Mouse (Mus musculus) layer of hippocampus, adult 6 months (tissue): ENCODE data around the gene Traf2. TPM values are rescaled to one million over a fixed set of nuclear protein-coding genes. Genes with fewer than 3 reads are reported as not detected.

Source experiments
- long read RNA-seq, 2 experiments: library from polyadenylated mRNA; unstranded; transcript quantifications; one replicate each; pipeline ENCODE4 v2.0.0; 2019 to 2020
- polyA plus RNA-seq: library from polyadenylated mRNA; unstranded; fragments of <200 nt; fragmentation: Nextera tagmentation; gene quantifications from 2 replicates; pipeline ENCODE4 v1.2.3, GENCODE M21; 2021

Gene Traf2
- 9.9 and 10.3 TPM in 2 replicates for polyA plus RNA-seq
- long read RNA-seq, experiment 1, transcript Traf2-201 (11 exons, 3,044 nt): major isoform, 16 of 22 reads
- long read RNA-seq, experiment 1, partial matches to known transcripts: 6 of 22 reads
- long read RNA-seq, experiment 1, other reads (novel, unspliced or antisense): 0 of 22 reads
- long read RNA-seq, experiment 2, transcript Traf2-202 (11 exons, 2,151 nt): minor isoform, 8 of 121 reads
- long read RNA-seq, experiment 2, transcript Traf2-201 (11 exons, 3,044 nt): major isoform, 75 of 121 reads
- long read RNA-seq, experiment 2, partial matches to known transcripts: 32 of 121 reads
- long read RNA-seq, experiment 2, other reads (novel, unspliced or antisense): 6 of 121 reads

GRCm38 (mm10) chr2:25546811-25547491, at the start of gene Traf2:
TSS of gene Traf2 (minus strand) at chr2:25546940.

GRCm38 (mm10) chr2:25581294-25581864, 34.6 kb upstream of the Traf2 start, which contains the start of gene Ajm1:
TSS of gene Ajm1 (minus strand) at chr2:25581757.

GRCm38 (mm10) chr2:25574579-25575431, 28.1 kb upstream of the Traf2 start, which contains the start of the genes Mamdc4 and Phpt1:
TSS of gene Mamdc4 (minus strand) at chr2:25574845.
TSS of gene Phpt1 (minus strand) at chr2:25575224.

GRCm38 (mm10) chr2:25557221-25557963, 10.7 kb upstream of the Traf2 start, which contains the start of gene Edf1:
TSS of gene Edf1 (plus strand) at chr2:25557847.

GRCm38 (mm10) chr2:25501593-25502486, 44.9 kb downstream of the Traf2 start, which contains the start of gene C8g:
TSS of gene C8g (minus strand) at chr2:25501719.

GRCm38 (mm10) chr2:25500576-25501405, 45.9 kb downstream of the Traf2 start, which contains the start of gene Fbxw5:
TSS of gene Fbxw5 (plus strand) at chr2:25500750.

GRCm38 (mm10) chr2:25493476-25493961, 53.2 kb downstream of the Traf2 start, which contains the start of gene Lcn12:
TSS of gene Lcn12 (minus strand) at chr2:25493911.

GRCm38 (mm10) chr2:25469969-25470368, 76.8 kb downstream of the Traf2 start, which contains the start of gene Ptgds:
TSS of gene Ptgds (minus strand) at chr2:25470046.

Other genes with a start within 250 kb of the Traf2 start
- 101 and 125 TPM in 2 replicates for gene Grin1, start 227.8 kb downstream of the Traf2 start, polyA plus RNA-seq
- 13.0 and 18.8 TPM in 2 replicates for gene Man1b1, start 214.6 kb downstream of the Traf2 start, polyA plus RNA-seq
- gene Dpp7, start 190.6 kb downstream of the Traf2 start, polyA plus RNA-seq: 17.5 and 27.1 TPM in 2 replicates
- gene Uap1l1, start 181.3 kb downstream of the Traf2 start, polyA plus RNA-seq: 26.0 and 26.4 TPM in 2 replicates
- gene Sapcd2, start 174.6 kb downstream of the Traf2 start, polyA plus RNA-seq: 2.3 and 2.4 TPM in 2 replicates
- gene Entpd2, start 151.1 kb downstream of the Traf2 start, polyA plus RNA-seq: 21.4 and 46.8 TPM in 2 replicates
- 292 and 359 TPM in 2 replicates for gene Npdc1, start 147.6 kb downstream of the Traf2 start, polyA plus RNA-seq
- gene Fut7, start 123.7 kb downstream of the Traf2 start, polyA plus RNA-seq: 0.06 and 0.20 TPM in 2 replicates
- gene Abca2, start 118.2 kb downstream of the Traf2 start, polyA plus RNA-seq: 33.0 and 34.1 TPM in 2 replicates
- 0.70 and 9.1 TPM in 2 replicates for gene Clic3, start 90.1 kb downstream of the Traf2 start, polyA plus RNA-seq
- gene Paxx, start 85.8 kb downstream of the Traf2 start, polyA plus RNA-seq: 111 and 116 TPM in 2 replicates
- 2,394 and 5,724 TPM in 2 replicates for gene Ptgds, start 76.9 kb downstream of the Traf2 start, polyA plus RNA-seq
- gene Lcn12, start 53.0 kb downstream of the Traf2 start, polyA plus RNA-seq: not detected in 2 replicates
- gene Fbxw5, start 46.2 kb downstream of the Traf2 start, polyA plus RNA-seq: 124 and 134 TPM in 2 replicates
- gene C8g, start 45.2 kb downstream of the Traf2 start, polyA plus RNA-seq: 1.8 and 2.0 TPM in 2 replicates
- gene Edf1, start 10.9 kb upstream of the Traf2 start, polyA plus RNA-seq: 801 and 843 TPM in 2 replicates
- 25.8 and 27.1 TPM in 2 replicates for gene Mamdc4, start 27.9 kb upstream of the Traf2 start, polyA plus RNA-seq
- 151 and 165 TPM in 2 replicates for gene Phpt1, start 28.3 kb upstream of the Traf2 start, polyA plus RNA-seq
- gene Ajm1, start 34.8 kb upstream of the Traf2 start, polyA plus RNA-seq: 13.5 and 18.7 TPM in 2 replicates
- gene Rabl6, start 61.6 kb upstream of the Traf2 start, polyA plus RNA-seq: 58.2 and 69.1 TPM in 2 replicates
- 0.83 and 1.1 TPM in 2 replicates for gene Ccdc183, start 70.7 kb upstream of the Traf2 start, polyA plus RNA-seq
- gene Tmem141, start 75.1 kb upstream of the Traf2 start, polyA plus RNA-seq: 44.7 and 48.2 TPM in 2 replicates
- gene Fcna, start 81.1 kb upstream of the Traf2 start, polyA plus RNA-seq: 0.33 and 0.40 TPM in 2 replicates
- gene Lcn8, start 106.2 kb upstream of the Traf2 start, polyA plus RNA-seq: not detected in 2 replicates
- gene Lcn5, start 111.0 kb upstream of the Traf2 start, polyA plus RNA-seq: not detected in 2 replicates
- gene Lcn6, start 129.8 kb upstream of the Traf2 start, polyA plus RNA-seq: not detected in 2 replicates
- not detected in 2 replicates for gene Lcn10, start 135.8 kb upstream of the Traf2 start, polyA plus RNA-seq
- not detected in 2 replicates for gene Obp2a, start 153.1 kb upstream of the Traf2 start, polyA plus RNA-seq
- 212 and 245 TPM in 2 replicates for gene Bmyc, start 159.8 kb upstream of the Traf2 start, polyA plus RNA-seq
- gene Obp2b, start 190.1 kb upstream of the Traf2 start, polyA plus RNA-seq: not detected in 2 replicates
- not detected in 2 replicates for gene Lcn3, start 218.6 kb upstream of the Traf2 start, polyA plus RNA-seq
- gene Lcn11, start 230.1 kb upstream of the Traf2 start, polyA plus RNA-seq: not detected in 2 replicates
- gene Gm13539, start 235.3 kb upstream of the Traf2 start, polyA plus RNA-seq: not detected in 2 replicates